Mouse (Mus musculus) hindbrain, embryonic 10.5 days (tissue): ENCODE measurements around the gene Ahsa1. TPM values are rescaled to one million over a fixed set of nuclear protein-coding genes. Genes with fewer than 3 reads are reported as not detected.

ENCODE experiments used
- polyA plus RNA-seq: library from polyadenylated mRNA; unstranded; fragments of >200 nt; fragmentation: Nextera tagmentation; extraction: Ambion mirVana; gene quantifications from 2 replicates; pipeline ENCODE4 v1.2.1, GENCODE M21; 2016

The Ahsa1 gene
- polyA plus RNA-seq, 1 experiment from 2014 or later: 230 TPM

Other genes starting within 250 kb of the Ahsa1 start
- 0.10 and 0.35 TPM in 2 replicates for gene Tmem63c, start 245.1 kb upstream of the Ahsa1 start, polyA plus RNA-seq
- gene Ngb, start 163.9 kb upstream of the Ahsa1 start, polyA plus RNA-seq: 0.27 and 0.35 TPM in 2 replicates
- gene Gstz1, start 119.3 kb upstream of the Ahsa1 start, polyA plus RNA-seq: 29.3 and 32.9 TPM in 2 replicates
- 15.3 and 15.4 TPM in 2 replicates for gene Pomt2, start 118.5 kb upstream of the Ahsa1 start, polyA plus RNA-seq
- gene Samd15, start 66.8 kb upstream of the Ahsa1 start, polyA plus RNA-seq: 1.2 and 1.6 TPM in 2 replicates
- gene Tmed8, start 66.0 kb upstream of the Ahsa1 start, polyA plus RNA-seq: 3.3 and 3.8 TPM in 2 replicates
- 0.50 and 1.4 TPM in 2 replicates for gene Noxred1, start 27.7 kb upstream of the Ahsa1 start, polyA plus RNA-seq
- gene Vipas39, start 223 bp upstream of the Ahsa1 start, polyA plus RNA-seq: 52.6 and 67.0 TPM in 2 replicates
- gene Ism2, start 33.2 kb downstream of the Ahsa1 start, polyA plus RNA-seq: 0.84 and 1.5 TPM in 2 replicates
- 55.8 and 59.0 TPM in 2 replicates for gene Sptlc2, start 121.9 kb downstream of the Ahsa1 start, polyA plus RNA-seq
- 295 and 311 TPM in 2 replicates for gene Slirp, start 177.4 kb downstream of the Ahsa1 start, polyA plus RNA-seq
- gene Alkbh1, start 177.5 kb downstream of the Ahsa1 start, polyA plus RNA-seq: 47.6 and 61.6 TPM in 2 replicates
- gene Snw1, start 205.8 kb downstream of the Ahsa1 start, polyA plus RNA-seq: 127 and 154 TPM in 2 replicates
- not detected in 2 replicates for gene Gm5788, start 228.2 kb downstream of the Ahsa1 start, polyA plus RNA-seq
- gene Gm8300, start 247.8 kb downstream of the Ahsa1 start, polyA plus RNA-seq: not detected in 2 replicates